Mouse (Mus musculus) midbrain, postnatal 0 days (tissue): Measurements from ENCODE around the gene Defb26. TPM values are rescaled to one million over a fixed set of nuclear protein-coding genes. Genes with fewer than 3 reads are reported as not detected.

Experiments used
- ATAC-seq: fragments of 200-750 bp; cut with Nextera tagmentation; 2 replicates; pipeline ENCODE4 v1.8.0; 2017; ENCODE audit warnings: moderate number of reproducible peaks, mild to moderate bottlenecking, moderate TSS enrichment, moderate library complexity; ENCODE audit not compliant: low FRiP score
- DNase-seq: peaks from one replicate; pipeline ENCODE4 v3.0.0-alpha.2; 2015; ENCODE audit warnings: low spot score
- H3K27ac ChIP-seq: fragments of 300-500 bp; sonication (generic); 2 replicates; pipeline ENCODE4 v1.5.1; 2014; ENCODE audit warnings: low read depth, mild to moderate bottlenecking, low read length, mixed read lengths
- H3K27me3 ChIP-seq: fragments of 300-500 bp; sonication (generic); 2 replicates; pipeline ENCODE4 v1.6.1; 2014; ENCODE audit warnings: low read length, control low read depth, mixed read lengths; ENCODE audit not compliant: insufficient read depth
- H3K36me3 ChIP-seq: fragments of 300-500 bp; sonication (generic); 2 replicates; pipeline ENCODE4 v1.6.1; 2014; ENCODE audit warnings: low read length, control low read depth, mixed read lengths; ENCODE audit not compliant: insufficient read depth
- H3K4me1 ChIP-seq: fragments of 300-500 bp; sonication (generic); 2 replicates; pipeline ENCODE4 v1.6.1; 2014; ENCODE audit warnings: mild to moderate bottlenecking, control low read depth, antibody characterized with exemption, low read length, mixed read lengths; ENCODE audit not compliant: insufficient read depth
- H3K4me2 ChIP-seq: fragments of 300-500 bp; sonication (generic); 2 replicates; pipeline ENCODE4 v1.6.1; 2014; ENCODE audit warnings: low read depth, mild to moderate bottlenecking, low read length, mixed read lengths; ENCODE audit not compliant: poor library complexity, severe bottlenecking
- H3K4me3 ChIP-seq: fragments of 300-500 bp; sonication (generic); 2 replicates; pipeline ENCODE4 v1.5.1; 2014; ENCODE audit warnings: low read depth, mild to moderate bottlenecking, low read length, moderate library complexity
- H3K9ac ChIP-seq: fragments of 300-500 bp; sonication (generic); replicated peaks from 2 replicates; pipeline ENCODE4 v1.6.1; 2014; ENCODE audit warnings: mild to moderate bottlenecking, low read length, moderate library complexity, mixed read lengths; ENCODE audit not compliant: poor library complexity, severe bottlenecking
- H3K9me3 ChIP-seq: fragments of 300-500 bp; sonication (generic); 2 replicates; pipeline ENCODE4 v1.6.1; 2016; ENCODE audit warnings: low read length, control low read depth
- CTCF ChIP-seq: IDR thresholded peaks from 2 replicates; pipeline ENCODE4 v1.5.1; 2016; ENCODE audit warnings: antibody characterized with exemption, mild to moderate bottlenecking
- WGBS: fragments of 180-500 bp; shearing (Covaris S2); extraction: QIAGEN DNeasy Blood & Tissue Kit; methylation state at CpG from one replicate; pipeline ENCODE4 v1.1.7; 2014; 5-methylcytosine and 5-hydroxymethylcytosine counted together
- polyA plus RNA-seq: library from polyadenylated mRNA; unstranded; fragments of >200 nt; fragmentation: Nextera tagmentation; extraction: Ambion mirVana; gene quantifications from 2 replicates; pipeline ENCODE4 v1.2.1, GENCODE M21; 2015
- total RNA-seq: library from RNA; depleted of rRNA; stranded (reverse); fragments of >200 nt; gene quantifications from 2 replicates; pipeline ENCODE4 v1.2.3, GENCODE M21; 2014; rRNA removed

The Defb26 gene
- total RNA-seq, result not detected in 2 replicates
- polyA plus RNA-seq, result not detected in 2 replicates

DNA sequence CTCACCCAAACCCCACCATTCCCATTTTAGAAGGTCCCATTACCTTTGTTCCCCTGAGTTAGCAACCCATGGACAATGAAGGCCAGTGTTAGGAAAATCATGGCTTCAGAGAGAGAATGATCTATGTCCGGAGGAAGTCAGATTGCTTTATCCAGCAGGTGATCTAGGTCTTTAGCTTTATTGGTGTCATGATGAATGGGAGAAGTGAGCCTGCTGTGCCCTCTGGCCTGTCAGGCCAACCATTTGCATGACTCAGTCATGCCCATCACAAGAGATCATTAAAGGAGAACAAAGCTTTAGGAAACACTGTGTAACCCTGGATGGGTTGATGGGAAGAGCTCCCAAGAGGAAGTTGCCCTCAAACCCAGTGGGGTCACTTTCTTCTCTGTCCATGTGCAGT lies at the start of gene Defb26:
Defb26 (minus strand) TSS at position 101 of the 400 bp plus-strand sequence.
- DNase-seq (no peak), ATAC-seq (no peak)
- H3K27ac ChIP-seq, result no peak within 1 kb of the TSS
- TF ChIP-seq CTCF, result no peak
- 70% methylated on average over 1 of the region's 1 CpGs for WGBS
- no peaks in the 10 kb centered on the region for H3K27me3 ChIP-seq
- H3K4me3 ChIP-seq, result no peak within 1 kb of the TSS
- H3K4me2 ChIP-seq, result no peak within 1 kb of the TSS
- H3K36me3 ChIP-seq, result no peaks in the 10 kb centered on the region
- no peaks in the 10 kb centered on the region for H3K9me3 ChIP-seq
- no peak within 1 kb of the TSS for H3K9ac ChIP-seq
- no peaks in the 10 kb centered on the region for H3K4me1 ChIP-seq

DNA sequence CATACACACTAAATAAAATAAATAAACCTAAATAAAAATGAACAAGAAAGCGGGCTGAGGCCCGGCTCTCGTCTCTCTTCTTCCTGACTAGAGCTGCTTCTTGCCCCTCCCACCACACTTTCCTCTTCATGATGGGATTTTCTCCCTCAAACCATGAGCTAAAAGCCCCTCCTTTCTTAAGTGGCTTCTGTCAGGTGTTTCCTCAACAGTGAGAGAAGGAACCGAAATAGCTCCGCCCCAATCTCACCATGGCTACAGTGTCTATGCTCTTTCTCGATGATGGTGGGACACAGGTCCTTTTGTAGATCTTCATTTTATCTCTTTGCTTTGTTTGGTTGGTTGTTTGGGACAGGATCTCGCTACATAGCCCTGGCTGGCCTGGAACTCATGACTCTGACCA lies 45.2 kb upstream of the Defb26 start:
- no peak overlapping the region for H3K4me3 ChIP-seq
- DNase-seq (no peak), ATAC-seq (no peak)
- WGBS, result 91% methylated on average over 7 of the region's 7 CpGs
- H3K27ac ChIP-seq, result no peak overlapping the region
- no peaks in the 10 kb centered on the region for H3K9me3 ChIP-seq
- H3K27me3 ChIP-seq, result no peaks in the 10 kb centered on the region
- H3K36me3 ChIP-seq, result no peaks in the 10 kb centered on the region
- H3K4me2 ChIP-seq, result no peak overlapping the region
- no peak for TF ChIP-seq CTCF
- no peak overlapping the region for H3K9ac ChIP-seq
- H3K4me1 ChIP-seq, result no peaks in the 10 kb centered on the region; the same call in 1 of the 2 replicates

DNA sequence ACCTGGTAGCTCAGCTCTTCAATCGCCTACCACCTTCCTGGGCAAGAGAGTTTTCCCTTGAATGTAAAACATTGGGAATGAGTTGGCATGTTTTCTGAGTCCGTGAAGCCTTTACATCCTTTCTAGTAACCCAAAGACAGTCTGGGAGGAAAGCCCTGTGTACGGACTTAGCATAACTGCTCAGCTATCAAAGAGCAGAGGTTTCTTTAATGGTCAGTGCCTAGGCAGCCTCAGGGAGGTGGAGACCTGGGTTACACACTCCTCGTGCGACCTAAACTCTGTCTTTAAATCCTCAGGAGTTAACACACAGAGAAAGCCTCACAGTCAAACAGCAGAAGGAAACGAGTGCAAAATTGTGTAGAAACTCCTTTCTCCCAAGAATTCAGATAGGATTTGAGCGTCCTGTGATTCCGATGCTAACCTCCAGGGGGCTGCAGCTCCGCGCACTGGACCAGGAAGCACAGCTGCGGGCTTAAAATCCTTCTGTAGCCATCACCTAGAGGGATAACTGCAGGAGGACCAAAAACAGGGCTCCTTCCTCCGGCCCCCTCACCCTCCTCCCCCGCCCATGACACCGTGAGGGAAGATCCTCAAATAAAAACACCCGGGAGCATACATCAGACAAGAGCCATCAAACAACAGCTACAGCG lies 42.4 kb upstream of the Defb26 start:
- Histone ChIP-seq H3K4me2 (peak overlapping the region; percentile 37), H3K27me3 (no peaks in the 10 kb centered on the region), H3K9me3 (no peaks in the 10 kb centered on the region), H3K9ac (0 out of 2 replicates have a peak overlapping the region, but pooled peaks have one; percentile 29), H3K36me3 (no peaks in the 10 kb centered on the region), H3K4me3 (peak overlapping the region; percentile 14; the same call in 1 of the 2 replicates), H3K4me1 (no peaks in the 10 kb centered on the region; the same call in 1 of the 2 replicates), H3K27ac (no peak overlapping the region)
- peak; percentile 83 for TF ChIP-seq CTCF
- WGBS, result 11% methylated on average over 16 of the region's 16 CpGs
- DNase-seq (peak; percentile 72), ATAC-seq (no peak)

DNA sequence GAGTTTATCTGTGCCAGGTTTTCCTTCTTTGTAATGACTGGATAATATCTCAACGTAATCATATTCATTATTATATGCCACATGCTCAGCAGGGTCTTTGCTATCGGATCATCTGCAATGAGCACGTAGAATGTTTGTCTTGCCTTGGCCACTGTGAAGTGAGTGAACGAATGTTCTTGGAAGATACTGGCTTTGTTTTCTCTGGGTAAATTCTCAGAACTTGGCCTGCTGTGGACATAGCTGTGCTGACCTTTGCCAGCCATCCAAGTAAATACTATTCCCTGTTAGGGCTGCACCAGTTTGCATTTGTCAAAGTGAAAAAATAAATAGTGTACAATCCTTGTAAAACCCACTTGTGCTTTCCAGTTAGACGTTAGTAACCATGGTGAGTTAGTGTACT lies 36.6 kb upstream of the Defb26 start:
- H3K4me3 ChIP-seq, result no peak overlapping the region
- TF ChIP-seq CTCF, result no peak
- DNase-seq (no peak), ATAC-seq (no peak)
- no peak overlapping the region for H3K27ac ChIP-seq
- no peak overlapping the region for H3K9ac ChIP-seq
- 79% methylated on average over 5 of the region's 5 CpGs for WGBS
- no peak overlapping the region for H3K4me2 ChIP-seq
- no peaks in the 10 kb centered on the region for H3K4me1 ChIP-seq
- H3K9me3 ChIP-seq, result no peaks in the 10 kb centered on the region
- H3K36me3 ChIP-seq, result no peaks in the 10 kb centered on the region
- H3K27me3 ChIP-seq, result no peaks in the 10 kb centered on the region

DNA sequence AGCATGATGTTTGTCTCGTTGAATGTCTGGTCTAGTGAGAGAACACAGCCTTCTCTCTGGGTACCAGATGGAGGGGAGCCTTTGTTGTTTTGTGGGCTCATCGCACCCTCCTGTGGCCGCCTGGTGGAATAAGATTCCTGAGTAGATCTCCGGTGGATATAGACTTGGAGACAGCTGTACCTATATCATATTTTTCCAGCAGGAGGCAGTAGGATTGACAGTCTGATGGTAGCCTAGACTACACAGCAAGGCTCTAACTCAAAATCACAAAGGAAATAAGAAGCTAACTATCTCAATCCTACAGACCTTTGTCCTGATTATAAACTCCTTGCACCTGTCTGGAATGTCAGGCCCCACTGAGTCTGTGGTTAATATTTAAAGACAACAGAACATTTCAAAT lies 33.2 kb upstream of the Defb26 start:
- 0 out of 2 replicates have a peak, but pooled peaks have one; percentile 47 for ATAC-seq

DNA sequence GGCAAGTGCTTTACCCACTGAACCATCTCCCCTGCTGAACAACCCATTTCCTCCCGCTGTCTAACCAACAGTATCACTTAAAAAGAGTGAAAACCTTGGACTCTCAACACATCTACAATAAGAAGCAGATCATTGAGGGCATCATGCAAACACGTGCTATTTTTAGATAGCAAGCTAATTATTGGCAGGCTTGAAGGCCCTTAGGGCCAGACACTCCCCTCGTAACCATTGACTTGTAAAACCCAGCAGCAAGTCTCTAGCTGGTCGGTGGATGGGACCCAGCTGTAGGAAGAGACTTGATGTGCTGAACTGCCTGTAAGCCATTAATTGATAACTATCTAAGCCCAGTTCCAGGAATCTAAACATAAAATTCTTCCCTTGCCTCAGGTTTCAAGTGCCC lies 32.0 kb upstream of the Defb26 start:
- Histone ChIP-seq H3K9ac (no peak overlapping the region), H3K4me2 (no peak overlapping the region), H3K36me3 (no peaks in the 10 kb centered on the region), H3K27me3 (no peaks in the 10 kb centered on the region), H3K4me1 (no peaks in the 10 kb centered on the region), H3K9me3 (no peaks in the 10 kb centered on the region), H3K4me3 (no peak overlapping the region), H3K27ac (no peak overlapping the region)
- 81% methylated on average over 4 of the region's 4 CpGs for WGBS
- no peak for DNase-seq
- no peak for ATAC-seq
- TF ChIP-seq CTCF, result no peak

More for the DNA sequence above, 33.2 kb upstream of the Defb26 start:
- Histone ChIP-seq H3K36me3 (no peaks in the 10 kb centered on the region), H3K27ac (no peak overlapping the region), H3K9me3 (no peaks in the 10 kb centered on the region), H3K9ac (no peak overlapping the region), H3K4me2 (no peak overlapping the region), H3K27me3 (no peaks in the 10 kb centered on the region), H3K4me1 (no peaks in the 10 kb centered on the region), H3K4me3 (no peak overlapping the region)
- peak; percentile 67 for DNase-seq
- WGBS, result 16% methylated on average over 4 of the region's 4 CpGs
- TF ChIP-seq CTCF, result peak; percentile 77
